Mouse (Mus musculus) gastrocnemius, adult 8-10 months (tissue): ENCODE data around the gene Myoz1. TPM values are rescaled to one million over a fixed set of nuclear protein-coding genes. Genes with fewer than 3 reads are reported as not detected.
"Not testable (repeated sequence)": the region's sequence is repeated elsewhere in the genome, so short reads cannot be mapped to it uniquely, and the experiment has no call there.

Experiments used
- DNase-seq, 2 experiments: peaks; one replicate each; pipeline ENCODE4 v3.0.0; 2022; ENCODE audit warnings: low spot score in 2 of 2
- total RNA-seq, 4 experiments: library from RNA; stranded (reverse); gene quantifications; 2 replicates each; pipeline ENCODE4 v1.2.4; 2022

The Myoz1 gene
- total RNA-seq = 1,000 to 10,000 TPM; 3,090 to 3,449 (median 3,228) TPM

DNA sequence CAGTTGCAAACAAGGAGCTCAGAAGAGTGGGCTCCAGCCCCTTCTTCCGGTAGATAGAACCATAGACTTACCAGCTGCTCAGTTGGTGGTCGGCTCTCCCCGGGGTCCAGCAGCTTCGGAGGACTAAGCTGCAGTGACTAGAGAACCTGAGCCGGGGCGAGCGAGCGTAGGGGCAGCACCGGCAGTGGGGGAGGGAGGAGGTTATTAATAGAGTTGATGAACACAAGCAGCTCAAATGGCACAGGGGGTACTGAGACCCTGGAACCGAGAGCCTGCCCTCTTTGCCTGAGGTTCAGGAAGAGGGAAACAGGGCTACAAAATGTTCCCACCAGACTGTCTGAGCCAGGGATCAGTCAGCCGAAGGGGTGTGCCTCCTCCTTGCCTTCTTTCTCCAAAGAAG, at the start of gene Myoz1:
TSS of gene Myoz1 (minus strand) at position 180 of the 400 bp plus-strand sequence.
- peak in 1 of 2 experiments; percentile 75 for DNase-seq

DNA sequence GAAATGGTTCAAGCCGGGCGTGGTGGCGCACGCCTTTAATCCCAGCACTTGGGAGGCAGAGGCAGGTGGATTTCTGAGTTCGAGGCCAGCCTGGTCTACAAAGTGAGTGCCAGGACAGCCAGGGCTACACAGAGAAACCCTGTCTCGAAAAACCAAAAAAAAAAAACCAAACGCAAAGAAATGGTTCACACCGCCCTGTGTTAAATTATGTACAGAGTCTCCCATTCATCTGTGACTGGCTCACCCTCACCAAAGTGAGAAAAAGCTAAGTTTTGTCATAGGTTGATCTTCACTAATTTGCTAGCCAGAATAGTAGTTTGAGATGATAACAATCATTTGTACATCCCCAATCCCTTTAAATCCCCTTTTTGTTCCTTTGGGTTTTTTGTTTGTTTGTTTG, 47.1 kb upstream of the Myoz1 start:
- not testable (repeated sequence) for DNase-seq

DNA sequence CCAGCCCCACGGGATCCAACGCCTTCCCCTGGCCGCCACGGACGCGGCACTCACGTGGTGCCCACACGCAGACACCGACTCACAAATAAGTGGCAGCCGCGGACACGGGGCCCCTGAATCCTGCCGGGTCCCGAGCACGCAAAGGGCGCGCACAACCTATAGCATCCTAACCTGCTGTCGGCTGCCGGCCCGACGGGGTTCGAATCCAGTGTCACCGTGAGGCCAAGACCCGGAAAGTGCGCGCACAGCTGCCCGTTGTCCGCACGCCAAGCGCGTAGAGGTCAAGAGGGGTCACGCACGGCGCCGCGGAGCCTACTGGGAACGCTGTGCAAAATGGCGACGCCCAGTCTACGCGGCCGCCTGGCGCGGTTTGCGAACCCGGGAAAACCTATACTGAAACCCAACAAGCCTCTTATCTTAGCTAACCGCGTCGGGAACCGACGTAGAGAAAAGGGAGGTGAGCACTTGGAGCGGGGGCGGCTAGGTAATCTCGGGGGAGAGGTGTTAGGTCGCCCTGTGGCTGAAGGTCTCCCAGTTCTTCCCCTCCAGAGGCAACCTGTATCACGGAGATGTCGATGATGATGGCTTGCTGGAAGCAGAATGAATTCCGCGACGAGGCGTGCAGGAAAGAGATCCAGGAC, 46.5 kb upstream of the Myoz1 start, which contains the start of gene Chchd1:
TSS of gene Chchd1 (plus strand) at position 266 of the 641 bp plus-strand sequence.
- peak; percentile 85 to 89 for DNase-seq

DNA sequence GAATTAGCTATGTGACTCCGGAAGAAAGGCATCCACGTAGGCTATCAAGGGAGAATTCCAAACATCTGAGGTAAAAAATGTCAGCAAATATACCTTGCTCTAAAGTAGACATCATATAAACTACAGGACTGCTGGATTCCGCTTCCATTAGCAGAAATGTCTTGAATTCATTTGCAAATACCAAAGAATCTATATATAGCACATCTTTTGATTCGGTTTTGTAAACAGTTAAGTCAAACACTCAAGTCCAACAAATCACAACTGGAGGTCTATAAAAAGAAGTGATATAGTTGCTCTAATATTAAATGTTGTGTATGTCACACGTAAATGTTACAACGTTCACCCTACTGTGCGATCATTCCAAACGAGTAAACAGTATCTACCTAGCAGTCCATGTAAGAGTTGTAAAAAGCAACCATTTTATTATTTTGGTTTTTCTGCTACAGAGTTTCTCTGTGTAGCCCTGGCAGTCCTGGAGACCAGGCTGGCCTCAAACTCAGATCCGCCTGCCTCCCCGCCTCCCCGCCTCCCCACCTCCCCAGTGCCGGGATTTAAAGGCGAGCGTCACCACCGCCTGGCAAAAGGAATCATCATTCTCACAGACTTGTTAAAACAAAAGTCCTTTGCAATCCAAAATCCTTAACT, 45.9 kb upstream of the Myoz1 start:
- DNase-seq = no peak

DNA sequence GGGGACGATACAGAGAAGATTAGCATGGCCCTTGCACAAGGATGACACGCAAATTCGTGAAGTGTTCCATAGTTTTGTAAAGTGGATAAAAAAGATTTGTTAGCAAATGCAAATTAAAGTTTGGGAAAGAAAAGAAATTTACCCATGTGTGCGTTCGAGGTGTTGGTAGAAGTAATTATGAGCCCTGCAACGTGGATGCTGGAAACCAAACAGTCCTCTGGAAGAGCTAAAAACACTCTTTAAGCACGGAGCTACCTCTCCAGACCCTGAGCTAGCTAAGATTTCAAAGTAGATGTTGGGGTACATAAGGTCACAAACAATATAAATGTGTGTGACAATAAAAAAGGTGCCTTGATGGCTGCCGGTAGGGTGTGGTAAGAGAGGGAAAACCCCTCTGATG, 45.2 kb upstream of the Myoz1 start:
- no peak for DNase-seq

DNA sequence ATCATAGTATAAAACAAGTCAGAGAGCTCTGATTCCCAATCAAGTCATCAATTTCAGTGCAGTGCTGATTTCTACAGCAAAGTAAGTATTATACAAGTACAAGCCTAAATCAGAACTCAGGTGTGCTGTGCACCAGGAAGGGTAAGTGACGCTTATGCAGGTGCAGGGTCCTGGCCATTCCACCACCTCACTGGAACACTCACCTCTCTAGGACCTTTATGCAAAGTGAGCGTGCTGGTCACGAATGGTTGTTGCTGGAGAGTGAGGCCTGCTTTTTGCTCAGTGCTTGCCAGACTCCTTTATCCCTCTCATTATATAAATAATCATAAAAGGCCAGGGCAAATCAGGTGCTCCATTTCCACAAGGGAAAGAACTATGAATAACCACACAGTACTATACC, 44.0 kb upstream of the Myoz1 start:
- DNase-seq = no peak

DNA sequence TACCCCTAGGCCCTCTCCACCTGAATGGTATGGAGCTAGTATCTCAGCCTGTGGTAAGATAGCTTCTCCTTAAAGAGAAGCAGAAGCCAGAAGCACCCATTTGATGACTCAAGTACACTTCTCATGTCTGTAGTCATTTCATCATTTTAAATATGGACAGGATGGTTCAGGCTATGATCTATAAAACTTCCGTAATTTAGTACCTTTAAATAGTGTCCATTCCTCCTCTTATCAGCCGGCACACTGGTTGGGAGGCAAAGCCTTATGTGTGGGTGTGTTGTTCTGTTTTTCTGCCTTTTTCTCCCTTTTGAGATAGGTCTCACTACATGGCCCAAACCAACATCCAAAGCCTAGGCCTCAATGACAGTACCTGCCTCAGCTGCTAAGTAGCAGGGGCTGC, 42.2 kb upstream of the Myoz1 start:
- no peak for DNase-seq

DNA sequence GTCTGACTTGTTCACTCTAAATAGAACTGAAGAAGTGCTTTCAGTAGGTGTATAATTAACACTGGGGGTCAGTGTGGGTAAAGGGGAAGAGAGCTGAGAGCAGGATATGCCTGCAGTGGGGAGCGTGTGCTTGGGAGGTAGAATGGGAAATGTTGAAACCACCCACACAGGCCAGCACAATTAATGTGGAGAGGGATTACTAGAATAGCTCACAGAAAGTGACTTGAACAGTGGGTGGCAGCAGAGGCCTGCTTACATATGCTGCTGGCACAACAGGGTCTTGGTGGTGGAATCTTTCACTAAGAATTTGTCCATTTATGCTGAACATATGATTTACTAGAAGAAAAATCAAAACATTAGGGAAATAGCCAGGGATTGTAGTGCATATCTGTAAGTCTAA, 40.6 kb upstream of the Myoz1 start:
- DNase-seq = no peak

DNA sequence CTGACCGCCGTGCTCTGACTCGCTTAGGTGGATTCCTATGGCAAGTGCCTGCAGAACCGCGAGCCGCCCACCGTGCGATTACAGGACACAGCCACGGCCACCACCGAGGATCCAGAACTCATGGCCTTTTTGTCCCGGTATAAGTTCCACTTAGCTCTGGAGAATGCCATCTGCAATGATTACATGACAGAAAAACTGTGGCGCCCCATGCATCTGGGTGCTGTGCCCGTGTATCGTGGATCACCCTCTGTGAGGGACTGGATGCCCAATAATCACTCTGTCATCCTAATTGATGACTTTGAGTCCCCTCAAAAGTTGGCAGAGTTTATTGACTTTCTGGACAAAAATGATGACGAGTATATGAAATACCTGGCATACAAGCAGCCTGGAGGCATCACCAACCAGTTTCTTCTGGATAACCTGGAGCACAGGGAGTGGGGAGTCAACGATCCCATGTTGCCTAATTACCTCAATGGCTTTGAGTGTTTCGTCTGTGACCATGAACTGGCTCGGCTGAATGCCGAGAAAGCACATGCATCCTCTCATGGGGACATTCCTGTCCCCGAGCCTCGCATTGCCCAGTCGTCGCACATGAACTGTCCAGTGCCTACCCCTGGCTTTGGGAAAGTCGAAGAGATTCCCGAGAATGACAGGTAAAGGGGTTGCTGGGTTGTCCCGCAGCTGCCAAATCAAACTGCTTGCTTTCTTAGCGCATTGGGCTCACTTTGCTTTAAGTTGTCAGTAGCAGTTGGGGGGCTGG, 39.6 kb upstream of the Myoz1 start:
- no peak for DNase-seq

DNA sequence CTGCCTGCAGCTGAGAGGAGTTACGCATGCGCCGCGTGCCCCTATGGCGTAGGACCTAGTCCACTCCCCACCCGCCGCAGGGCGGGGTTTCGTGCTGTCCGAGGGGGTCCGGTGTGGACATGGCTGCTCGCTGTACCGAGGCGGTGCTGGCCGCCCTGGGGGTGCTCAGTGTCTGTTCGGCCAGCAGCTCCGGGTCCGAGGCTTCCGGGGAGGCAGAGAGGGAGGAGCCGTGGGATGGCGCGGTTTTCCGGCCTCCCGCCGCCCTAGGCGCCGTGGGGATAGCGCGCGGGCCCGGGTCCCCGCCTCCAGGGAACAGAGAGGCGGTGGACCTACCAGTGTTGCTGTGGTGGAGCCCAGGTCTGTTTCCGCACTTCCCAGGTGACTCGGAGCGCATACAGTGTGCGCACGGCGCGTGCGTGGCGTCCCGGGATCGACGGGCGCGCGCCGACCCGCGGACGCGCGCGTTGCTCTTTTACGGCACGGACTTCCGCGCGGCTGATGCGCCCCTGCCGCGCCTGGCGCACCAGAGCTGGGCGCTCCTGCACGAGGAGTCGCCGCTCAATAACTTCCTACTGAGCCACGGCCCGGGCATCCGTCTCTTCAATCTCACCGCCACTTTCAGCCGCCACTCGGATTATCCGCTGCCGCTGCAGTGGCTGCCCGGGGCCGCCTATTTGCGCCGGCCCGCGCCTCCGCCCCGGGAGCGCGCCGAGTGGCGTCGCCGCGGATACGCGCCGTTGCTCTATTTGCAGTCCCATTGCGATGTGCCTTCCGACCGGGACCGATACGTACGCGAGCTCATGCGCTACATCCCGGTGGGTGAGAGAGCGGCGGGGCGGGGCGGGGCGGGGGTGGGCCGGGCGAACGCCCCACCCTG, 38.8 kb upstream of the Myoz1 start, which contains the start of gene Fut11:
TSS of gene Fut11 (plus strand) at position 85 of the 877 bp plus-strand sequence.
- DNase-seq = peak; percentile 57 to 75

DNA sequence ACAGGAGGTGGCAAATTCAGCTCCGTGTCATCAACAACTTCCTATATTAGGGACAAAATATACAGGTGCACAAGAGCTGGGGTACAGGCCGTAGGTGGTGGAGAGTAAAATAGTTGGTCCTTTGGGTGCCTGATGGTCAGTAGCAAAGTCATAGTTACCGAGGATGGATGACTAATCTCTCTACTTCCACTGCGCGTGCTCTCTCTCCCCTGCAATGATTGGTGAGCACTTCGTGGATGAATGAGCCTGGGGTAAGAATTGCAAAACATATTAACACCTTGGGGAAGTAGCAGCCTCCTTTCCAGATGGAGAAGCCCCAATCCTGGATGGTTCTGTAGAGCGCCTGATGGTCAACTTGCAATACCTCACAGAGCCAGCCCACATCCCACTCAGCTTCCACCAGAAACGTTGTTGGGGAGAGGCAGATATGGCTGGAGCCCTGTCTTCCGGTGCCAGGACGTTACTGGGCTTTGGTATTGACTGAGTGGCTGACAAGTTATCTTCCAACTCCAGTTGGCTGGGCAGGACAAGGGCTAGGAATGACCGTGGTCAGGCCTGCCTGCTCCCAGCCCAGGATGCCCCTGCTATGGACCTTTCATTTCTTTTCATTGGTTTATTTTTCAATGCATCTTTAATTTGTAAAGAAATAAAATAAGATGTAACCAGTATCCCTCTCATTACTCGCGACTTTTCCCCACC, 38.0 kb upstream of the Myoz1 start:
- no peak for DNase-seq

DNA sequence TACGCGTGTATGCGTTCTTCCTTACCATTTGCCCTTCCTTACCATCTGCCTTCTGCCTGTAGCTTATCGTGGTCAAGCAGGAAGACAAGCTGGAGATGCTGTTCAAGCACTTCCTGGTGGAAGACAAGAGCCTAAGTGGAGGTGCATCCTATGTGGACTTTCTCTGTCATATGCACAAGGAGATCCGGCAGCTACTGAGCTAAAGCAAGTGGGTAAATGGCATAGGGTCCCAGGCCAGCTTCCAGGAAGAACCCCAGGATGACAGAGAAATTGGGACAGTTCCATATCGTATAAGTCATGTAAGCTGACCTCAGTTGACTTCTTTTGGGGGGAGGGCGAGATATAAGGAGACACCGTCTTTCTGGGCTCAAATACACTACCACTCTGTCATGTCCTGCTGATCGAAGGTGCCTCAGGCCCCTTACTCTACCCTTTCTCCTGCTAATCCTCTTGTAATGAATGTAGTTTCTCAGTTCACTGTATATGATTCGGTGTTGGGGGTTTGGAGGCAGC, 37.3 kb upstream of the Myoz1 start:
- DNase-seq = no peak

DNA sequence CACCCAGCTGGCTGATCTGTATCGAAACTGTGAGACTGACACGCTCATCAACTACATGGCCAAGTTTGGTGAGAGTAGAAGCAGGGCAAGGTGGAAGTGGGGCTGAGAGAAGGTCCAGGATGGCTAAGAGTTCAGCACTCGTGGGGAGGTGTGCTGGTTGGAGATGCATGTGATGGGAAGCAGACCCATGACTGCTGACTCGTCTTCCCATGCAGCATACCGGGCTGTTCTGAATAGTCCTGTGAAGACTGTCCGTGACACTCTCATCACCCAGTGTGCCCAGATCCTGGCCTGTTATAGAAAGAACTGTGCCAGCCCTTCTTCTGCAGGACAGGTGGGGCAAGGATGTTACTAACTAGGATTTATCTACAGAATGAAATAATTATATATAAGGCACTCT, 35.4 kb upstream of the Myoz1 start:
- DNase-seq = no peak

DNA sequence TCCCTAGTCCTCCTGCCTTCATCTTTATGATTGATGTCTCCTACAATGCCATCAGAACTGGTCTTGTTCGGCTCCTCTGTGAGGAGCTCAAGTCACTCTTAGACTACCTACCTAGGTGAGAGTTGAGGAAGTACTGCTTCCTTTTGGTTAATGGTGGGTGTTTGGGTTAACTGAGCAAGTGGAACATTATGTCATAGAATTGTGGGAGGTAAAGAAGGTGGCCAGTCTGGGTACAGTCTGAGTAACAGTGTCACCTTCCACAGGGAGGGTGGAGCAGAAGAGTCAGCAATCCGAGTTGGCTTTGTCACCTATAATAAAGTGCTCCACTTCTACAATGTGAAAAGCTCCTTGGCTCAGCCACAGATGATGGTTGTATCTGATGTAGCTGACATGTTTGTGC, 32.7 kb upstream of the Myoz1 start:
- no peak for DNase-seq

DNA sequence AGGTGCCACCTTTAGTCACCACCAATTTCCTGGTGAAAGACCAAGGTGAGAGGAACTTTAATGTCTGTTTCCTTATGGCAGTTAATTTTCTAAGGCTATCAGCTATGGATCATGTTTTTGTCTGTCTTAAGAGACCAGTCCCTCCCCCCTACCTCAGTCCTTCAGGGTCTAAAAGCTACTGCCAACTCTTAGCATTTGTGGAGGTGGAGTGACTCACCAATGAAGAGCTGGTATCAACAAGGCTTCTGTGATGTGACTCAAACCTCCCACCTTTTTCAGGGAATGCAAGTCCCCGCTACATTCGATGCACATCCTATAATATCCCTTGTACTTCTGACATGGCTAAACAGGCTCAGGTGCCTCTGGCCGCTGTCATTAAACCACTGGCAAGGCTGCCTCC, 30.2 kb upstream of the Myoz1 start:
- DNase-seq = no peak

DNA sequence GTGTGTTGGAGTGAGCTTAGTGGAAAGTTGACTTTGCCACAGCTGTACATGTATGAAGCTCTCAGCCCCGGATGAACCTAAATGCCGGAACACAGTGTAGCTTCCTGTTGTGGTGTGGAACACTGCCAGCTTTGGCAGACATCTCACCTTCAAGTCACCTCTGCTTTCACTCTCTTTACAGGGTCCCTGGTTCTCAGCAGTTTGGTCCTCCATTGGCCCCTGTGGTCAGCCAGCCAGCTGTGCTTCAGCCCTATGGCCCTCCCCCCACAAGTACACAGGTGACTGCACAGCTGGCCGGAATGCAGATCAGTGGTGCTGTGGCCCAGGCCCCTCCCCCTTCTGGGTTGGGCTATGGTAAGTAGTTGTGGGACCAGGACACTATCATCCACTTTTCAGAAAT, 26.2 kb upstream of the Myoz1 start:
- no peak for DNase-seq

DNA sequence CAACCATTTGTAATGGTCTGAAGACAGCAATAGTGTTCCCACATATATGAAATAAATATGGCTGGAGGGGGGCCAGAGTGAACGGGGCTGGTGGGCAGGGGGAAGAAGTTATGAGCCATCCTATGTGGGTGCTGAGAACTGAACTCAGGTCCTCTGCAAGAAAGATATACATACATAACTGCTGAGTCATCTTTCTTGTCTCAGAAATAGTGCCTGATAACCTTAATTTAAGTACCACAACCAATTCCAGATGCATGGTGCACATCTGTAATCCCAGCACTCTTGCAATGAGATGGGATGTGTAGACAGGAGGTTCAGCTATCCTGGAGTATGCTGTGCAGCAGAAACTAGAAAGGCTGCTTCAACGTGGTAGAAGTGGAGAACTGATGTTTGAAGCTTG, 25.4 kb upstream of the Myoz1 start:
- no peak for DNase-seq

DNA sequence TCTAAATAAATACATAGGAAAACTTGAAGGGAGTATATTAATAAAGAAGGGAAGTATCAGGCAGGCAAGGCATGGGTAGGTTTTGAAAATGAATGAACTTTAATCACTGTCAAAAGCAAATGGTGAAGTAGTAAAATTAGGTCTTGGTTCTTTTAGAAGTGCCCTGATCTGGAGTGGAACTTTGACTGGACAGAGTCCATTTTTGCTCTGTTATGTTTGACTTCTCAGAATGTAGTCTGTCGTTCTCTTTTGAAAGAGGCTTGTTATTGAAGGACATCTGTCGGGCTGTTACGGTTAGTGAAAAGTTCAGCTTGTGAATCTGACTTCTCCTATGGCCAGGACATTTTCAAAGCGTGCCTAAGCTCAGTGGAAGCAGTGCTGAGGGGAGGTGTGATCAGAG, 21.6 kb upstream of the Myoz1 start:
- no peak for DNase-seq

DNA sequence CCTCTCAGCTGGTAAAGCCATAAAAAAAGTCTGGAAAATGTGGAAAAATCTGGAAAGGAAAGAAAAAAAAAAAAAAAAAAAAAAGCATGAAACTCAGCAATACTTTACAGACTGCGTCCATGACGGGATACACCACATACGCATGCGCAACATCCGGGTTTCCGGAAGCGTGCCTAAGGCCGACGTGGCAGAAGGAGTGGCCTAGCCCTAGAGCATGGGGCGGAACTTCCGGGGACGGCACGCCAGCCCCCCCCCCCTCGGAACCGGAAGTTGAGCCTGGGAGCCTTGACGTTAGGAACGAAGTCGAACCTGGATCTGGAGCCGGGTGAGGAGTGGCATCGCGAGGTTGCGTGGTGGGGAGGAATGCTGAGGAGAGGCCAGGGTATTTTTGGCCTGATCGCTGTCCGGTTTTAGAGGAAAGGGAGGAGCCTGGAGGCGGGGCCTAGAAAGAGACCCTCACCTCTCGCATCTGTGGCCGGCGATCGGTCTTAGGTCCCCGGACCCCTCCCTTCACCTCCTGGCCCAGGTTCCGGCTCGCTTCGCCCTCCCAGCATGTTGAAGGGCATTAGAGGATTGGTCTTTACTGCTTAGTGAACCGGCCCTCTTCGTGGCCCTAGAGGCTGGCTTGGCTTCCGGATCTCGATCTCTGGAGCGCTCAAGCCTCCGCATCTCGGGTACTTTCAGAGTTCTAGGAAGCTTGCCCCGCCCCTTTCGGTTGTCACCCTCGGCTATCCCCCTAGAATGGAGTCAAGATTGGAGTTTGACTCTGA, 17.9 kb upstream of the Myoz1 start, which contains the start of gene Sec24c:
TSS of gene Sec24c (plus strand) at position 245 of the 770 bp plus-strand sequence.
- peak; percentile 78 to 91 for DNase-seq

DNA sequence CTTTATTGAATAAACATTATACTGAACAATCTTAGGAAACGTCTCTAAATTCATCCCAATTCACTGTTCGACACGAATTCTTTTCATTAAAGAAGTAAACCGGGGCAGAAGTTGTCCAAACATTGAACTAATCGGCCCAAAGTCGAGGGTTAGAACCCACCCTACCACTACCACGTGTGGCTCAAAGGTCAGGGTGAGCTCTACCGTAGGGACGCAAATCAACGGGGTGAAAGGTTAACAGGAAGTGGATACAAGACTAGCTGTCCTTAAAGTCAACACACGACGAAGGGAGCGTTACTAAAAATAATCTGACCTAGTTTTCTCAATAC, 17.4 kb upstream of the Myoz1 start:
- no peak for DNase-seq
